Mouse (Mus musculus): ENCODE measurements around the gene Zfp870. TPM values are rescaled to one million over a fixed set of nuclear protein-coding genes. Genes with fewer than 3 reads are reported as not detected.
"Not testable (repeated sequence)": the region's sequence is repeated elsewhere in the genome, so short reads cannot be mapped to it uniquely, and the experiment has no call there.

Zfp870 gene
- polyA plus RNA-seq, 1 experiment from 2014 or later: 2.9 TPM

- H3K9me3 ChIP-seq (ENCODE audit: control insufficient read depth): no peaks in the 10 kb centered on the region
- peak overlapping the region; percentile 29 for H3K4me3 ChIP-seq (ENCODE audit: low read depth, low read length)
- peak; percentile 75 for ATAC-seq
- WGBS: 3% methylated on average over 22 of the region's 22 CpGs
- no peak for TF ChIP-seq CTCF (IDR thresholded peaks at IDR 0.05; ENCODE audit: low read depth)
- H3K9ac ChIP-seq (ENCODE audit: low read depth, low read length): no peak overlapping the region
- no peaks in the 10 kb centered on the region for H3K27me3 ChIP-seq (replicated peaks; ENCODE audit: control insufficient read depth, insufficient read depth, low read length)
- H3K4me1 ChIP-seq (replicated peaks; ENCODE audit: control insufficient read depth, insufficient read depth, low read length): no peaks in the 10 kb centered on the region
- H3K27ac ChIP-seq (ENCODE audit: low read depth, low read length): no peak overlapping the region; the same call in 1 of the 2 replicates
- peaks cover 11% of the 10 kb centered on the region for H3K36me3 ChIP-seq (ENCODE audit: control insufficient read depth, insufficient read depth)
- H3K4me2 ChIP-seq (replicated peaks; ENCODE audit: low read depth): peak overlapping the region; percentile 60
Measured at GRCm38 (mm10) chr17:32877471-32878171, 13.8 kb downstream of the Zfp870 start.

DNA sequence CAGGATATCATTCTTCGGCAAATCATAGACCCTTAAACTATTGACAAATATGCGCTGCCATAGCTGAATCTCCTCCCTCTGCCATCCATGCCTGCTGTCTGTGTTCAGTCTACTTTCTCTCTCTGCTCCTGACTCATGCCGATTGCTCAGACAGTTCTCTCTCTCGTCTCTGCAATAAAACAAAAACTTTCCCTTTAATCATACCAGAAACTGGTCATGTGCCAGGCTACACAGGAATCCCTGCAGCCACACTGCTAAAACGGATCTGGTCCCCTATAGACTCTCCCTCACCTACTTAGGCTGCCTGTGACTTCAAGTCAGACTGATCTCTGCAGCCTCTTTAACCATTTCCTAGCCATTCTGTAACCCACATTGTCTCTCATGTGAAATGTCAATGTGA is 18.7 kb downstream of the Zfp870 start:
- no peak for ATAC-seq
- Histone ChIP-seq H3K4me2 (replicated peaks; ENCODE audit: low read depth) (no peak overlapping the region), H3K36me3 (ENCODE audit: control insufficient read depth, insufficient read depth) (no peaks in the 10 kb centered on the region), H3K4me3 (ENCODE audit: low read depth, low read length) (no peak overlapping the region), H3K9me3 (ENCODE audit: control insufficient read depth) (no peaks in the 10 kb centered on the region), H3K4me1 (replicated peaks; ENCODE audit: control insufficient read depth, insufficient read depth, low read length) (no peaks in the 10 kb centered on the region), H3K9ac (ENCODE audit: low read depth, low read length) (no peak overlapping the region), H3K27ac (ENCODE audit: low read depth, low read length) (no peak overlapping the region), H3K27me3 (replicated peaks; ENCODE audit: control insufficient read depth, insufficient read depth, low read length) (no peaks in the 10 kb centered on the region)
- WGBS: 44% methylated on average over 5 of the region's 5 CpGs
- TF ChIP-seq CTCF (IDR thresholded peaks at IDR 0.05; ENCODE audit: low read depth): no peak

- H3K27me3 ChIP-seq (replicated peaks; ENCODE audit: control insufficient read depth, insufficient read depth, low read length): no peaks in the 10 kb centered on the region
- 80% methylated on average over 4 of the region's 4 CpGs for WGBS
- TF ChIP-seq CTCF (IDR thresholded peaks at IDR 0.05; ENCODE audit: low read depth): no peak
- no peak overlapping the region for H3K9ac ChIP-seq (ENCODE audit: low read depth, low read length)
- H3K4me3 ChIP-seq (ENCODE audit: low read depth, low read length): no peak overlapping the region
- H3K36me3 ChIP-seq (ENCODE audit: control insufficient read depth, insufficient read depth): no peaks in the 10 kb centered on the region
- no peak overlapping the region for H3K4me2 ChIP-seq (replicated peaks; ENCODE audit: low read depth)
- H3K4me1 ChIP-seq (replicated peaks; ENCODE audit: control insufficient read depth, insufficient read depth, low read length): no peaks in the 10 kb centered on the region
- H3K27ac ChIP-seq (ENCODE audit: low read depth, low read length): no peak overlapping the region
- H3K9me3 ChIP-seq (ENCODE audit: control insufficient read depth): no peaks in the 10 kb centered on the region
- no peak for ATAC-seq
Measured at GRCm38 (mm10) chr17:32872091-32872490, 19.4 kb downstream of the Zfp870 start.

DNA sequence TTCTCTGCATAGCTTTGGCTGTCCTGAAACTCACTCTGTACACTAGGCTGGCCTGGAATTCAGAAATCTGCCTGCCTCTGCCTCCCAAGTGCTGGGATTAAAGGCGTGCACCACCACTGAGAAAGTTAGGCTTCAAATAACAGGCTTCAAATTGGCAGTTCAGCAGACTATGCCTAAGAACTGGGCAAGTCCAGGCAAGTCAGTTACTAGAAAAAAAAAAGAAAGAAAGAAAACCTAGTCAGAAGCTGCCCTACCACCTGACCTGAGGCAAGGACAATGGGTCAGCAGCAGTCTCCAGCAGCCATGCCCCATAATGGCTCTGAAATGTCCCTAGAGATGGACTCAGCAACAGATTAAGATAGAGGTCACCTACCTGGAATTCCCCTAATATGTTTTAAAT is 20.0 kb downstream of the Zfp870 start:
- Histone ChIP-seq H3K27me3 (replicated peaks; ENCODE audit: control insufficient read depth, insufficient read depth, low read length) (no peaks in the 10 kb centered on the region), H3K36me3 (ENCODE audit: control insufficient read depth, insufficient read depth) (no peaks in the 10 kb centered on the region), H3K4me1 (replicated peaks; ENCODE audit: control insufficient read depth, insufficient read depth, low read length) (no peaks in the 10 kb centered on the region), H3K4me3 (ENCODE audit: low read depth, low read length) (no peak overlapping the region), H3K4me2 (replicated peaks; ENCODE audit: low read depth) (no peak overlapping the region), H3K9me3 (ENCODE audit: control insufficient read depth) (no peaks in the 10 kb centered on the region), H3K9ac (ENCODE audit: low read depth, low read length) (no peak overlapping the region), H3K27ac (ENCODE audit: low read depth, low read length) (no peak overlapping the region)
- TF ChIP-seq CTCF (IDR thresholded peaks at IDR 0.05; ENCODE audit: low read depth): no peak
- 100% methylated on average over 1 of the region's 1 CpGs for WGBS
- ATAC-seq: no peak

GRCm38 (mm10) chr17:32867266-32867665 is 24.2 kb downstream of the Zfp870 start:
- H3K36me3 ChIP-seq (ENCODE audit: control insufficient read depth, insufficient read depth); H3K27me3 ChIP-seq (replicated peaks; ENCODE audit: control insufficient read depth, insufficient read depth, low read length); H3K4me2 ChIP-seq (replicated peaks; ENCODE audit: low read depth); H3K4me1 ChIP-seq (replicated peaks; ENCODE audit: control insufficient read depth, insufficient read depth, low read length); H3K4me3 ChIP-seq (ENCODE audit: low read depth, low read length); H3K9me3 ChIP-seq (ENCODE audit: control insufficient read depth); H3K27ac ChIP-seq (ENCODE audit: low read depth, low read length); ATAC-seq; H3K9ac ChIP-seq (ENCODE audit: low read depth, low read length): not testable (repeated sequence)
- WGBS: 65% methylated on average over 4 of the region's 7 CpGs
- TF ChIP-seq CTCF (IDR thresholded peaks at IDR 0.05; ENCODE audit: low read depth): 0 out of 2 replicates have a peak, but pooled peaks have one; percentile 6

GRCm38 (mm10) chr17:32856713-32857112 is 34.7 kb downstream of the Zfp870 start:
- 60% methylated on average over 2 of the region's 6 CpGs for WGBS
- H3K4me2 ChIP-seq (replicated peaks; ENCODE audit: low read depth); H3K9me3 ChIP-seq (ENCODE audit: control insufficient read depth); H3K27me3 ChIP-seq (replicated peaks; ENCODE audit: control insufficient read depth, insufficient read depth, low read length); H3K4me3 ChIP-seq (ENCODE audit: low read depth, low read length); H3K27ac ChIP-seq (ENCODE audit: low read depth, low read length); H3K9ac ChIP-seq (ENCODE audit: low read depth, low read length); ATAC-seq; H3K4me1 ChIP-seq (replicated peaks; ENCODE audit: control insufficient read depth, insufficient read depth, low read length); H3K36me3 ChIP-seq (ENCODE audit: control insufficient read depth, insufficient read depth): not testable (repeated sequence)
- peak; percentile 11; the same call in 1 of the 2 replicates for TF ChIP-seq CTCF (IDR thresholded peaks at IDR 0.05; ENCODE audit: low read depth)
